Mouse (Mus musculus) liver, embryonic 12.5 days (tissue): ENCODE data around the gene Gm8890. TPM values are rescaled to one million over a fixed set of nuclear protein-coding genes. Genes with fewer than 3 reads are reported as not detected.
"Not testable (repeated sequence)": the region's sequence is repeated elsewhere in the genome, so short reads cannot be mapped to it uniquely, and the experiment has no call there.

Experiments used
- ATAC-seq: fragments of 200-750 bp; cut with Nextera tagmentation; 2 replicates; pipeline ENCODE4 v1.8.0; 2017; ENCODE audit warnings: moderate number of reproducible peaks, mild to moderate bottlenecking, moderate library complexity
- H3K27ac ChIP-seq: fragments of 300-500 bp; sonication (generic); 2 replicates; pipeline ENCODE4 v1.5.1; 2016; ENCODE audit warnings: mild to moderate bottlenecking
- H3K27me3 ChIP-seq: fragments of 300-500 bp; sonication (generic); replicated peaks from 2 replicates; pipeline ENCODE4 v1.6.1; 2016; ENCODE audit warnings: mild to moderate bottlenecking, moderate library complexity
- H3K36me3 ChIP-seq: fragments of 300-500 bp; sonication (generic); 2 replicates; pipeline ENCODE4 v1.6.1; 2016; ENCODE audit warnings: mild to moderate bottlenecking, moderate library complexity
- H3K4me1 ChIP-seq: fragments of 300-500 bp; sonication (generic); 2 replicates; pipeline ENCODE4 v1.6.1; 2016
- H3K4me2 ChIP-seq: fragments of 300-500 bp; sonication (generic); 2 replicates; pipeline ENCODE4 v1.6.1; 2016; ENCODE audit warnings: mild to moderate bottlenecking, moderate library complexity
- H3K4me3 ChIP-seq: fragments of 300-500 bp; sonication (generic); 2 replicates; pipeline ENCODE4 v1.5.1; 2016; ENCODE audit warnings: mild to moderate bottlenecking, moderate library complexity
- H3K9ac ChIP-seq: fragments of 300-500 bp; sonication (generic); 2 replicates; pipeline ENCODE4 v1.6.1; 2016; ENCODE audit warnings: mild to moderate bottlenecking, moderate library complexity
- H3K9me3 ChIP-seq: fragments of 300-500 bp; sonication (generic); replicated peaks from 2 replicates; pipeline ENCODE4 v1.6.1; 2016; ENCODE audit warnings: mild to moderate bottlenecking, moderate library complexity
- WGBS: fragments of 180-500 bp; shearing (Covaris S2); methylation state at CpG from one replicate; pipeline ENCODE4 v1.1.7; 2016; ENCODE audit not compliant: insufficient replicate concordance; 5-methylcytosine and 5-hydroxymethylcytosine counted together
- polyA plus RNA-seq: library from polyadenylated mRNA; unstranded; fragments of >200 nt; fragmentation: Nextera tagmentation; extraction: Ambion mirVana; gene quantifications from 2 replicates; pipeline ENCODE4 v1.2.1, GENCODE M21; 2016

Gene Gm8890
- not detected in 2 replicates for polyA plus RNA-seq

DNA sequence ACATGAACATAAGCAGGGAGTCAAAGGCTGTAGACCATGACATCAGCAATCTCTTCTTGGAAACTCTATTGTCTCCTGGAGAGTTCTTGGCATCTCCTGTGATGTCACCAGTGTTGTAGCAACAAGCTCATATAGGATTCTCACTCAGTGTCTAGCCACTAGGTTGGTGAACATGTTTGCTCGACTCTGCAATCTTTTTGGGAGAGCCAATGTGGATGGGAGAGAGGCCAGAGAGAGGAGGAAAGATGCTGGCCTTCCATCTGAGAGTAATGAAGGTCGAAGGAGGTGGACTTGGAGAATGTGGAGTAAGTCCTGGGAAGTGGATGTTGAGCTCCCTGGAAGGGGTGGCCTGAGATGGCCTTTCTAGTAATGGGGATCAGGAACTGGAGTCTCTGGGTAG is at the start of gene Gm8890:
Gm8890 (plus strand) TSS at position 301 of the 400 bp plus-strand sequence.
- ATAC-seq, H3K27ac ChIP-seq, H3K9ac ChIP-seq, H3K9me3 ChIP-seq, H3K27me3 ChIP-seq, H3K4me2 ChIP-seq, H3K4me3 ChIP-seq, H3K36me3 ChIP-seq, H3K4me1 ChIP-seq: not testable (repeated sequence)
- 40% methylated on average over 1 of the region's 2 CpGs for WGBS

- ATAC-seq, H3K4me3 ChIP-seq: not testable (repeated sequence)
- WGBS = 54% methylated on average over 1 of the region's 1 CpGs
These were observed 388 bp downstream of the Gm8890 start for GRCm38 (mm10) chr5:11256221-11256620.

More at GRCm38 (mm10) chr5:11256221-11256620, 388 bp downstream of the Gm8890 start:
- not testable (repeated sequence) for H3K36me3 ChIP-seq, H3K9me3 ChIP-seq, H3K4me2 ChIP-seq, H3K27me3 ChIP-seq, H3K4me1 ChIP-seq, H3K9ac ChIP-seq, H3K27ac ChIP-seq

Other genes starting within 250 kb of the Gm8890 start
- gene Gm8879, start 128.4 kb upstream of the Gm8890 start, polyA plus RNA-seq = not detected in 2 replicates
- not detected in 2 replicates for gene Gm5861, start 73.0 kb upstream of the Gm8890 start, polyA plus RNA-seq
- not detected in 2 replicates for gene Speer1, start 85.5 kb downstream of the Gm8890 start, polyA plus RNA-seq
- gene Gm8897, start 160.4 kb downstream of the Gm8890 start, polyA plus RNA-seq = not detected in 2 replicates
- not detected in 2 replicates for gene Gm8906, start 246.7 kb downstream of the Gm8890 start, polyA plus RNA-seq